Mouse (Mus musculus) brain, embryonic 14.5 days (tissue): ENCODE results near the gene Rasgrp3.

Source experiments
- CTCF ChIP-seq: fragments of 200-500 bp; IDR thresholded peaks from 2 replicates; pipeline ENCODE4 v1.5.1; 2012; ENCODE audit warnings: inconsistent platforms, mild to moderate bottlenecking, moderate library complexity, borderline replicate concordance; ENCODE audit not compliant: insufficient read depth, insufficient read length; ENCODE audit errors: extremely low read depth
- POLR2A ChIP-seq: fragments of 200-500 bp; IDR thresholded peaks from 2 replicates; pipeline ENCODE4 v1.6.1; 2012; ENCODE audit warnings: mild to moderate bottlenecking, inconsistent platforms, borderline replicate concordance; ENCODE audit not compliant: poor library complexity, insufficient read depth, insufficient read length, severe bottlenecking; ENCODE audit errors: extremely low read depth

DNA sequence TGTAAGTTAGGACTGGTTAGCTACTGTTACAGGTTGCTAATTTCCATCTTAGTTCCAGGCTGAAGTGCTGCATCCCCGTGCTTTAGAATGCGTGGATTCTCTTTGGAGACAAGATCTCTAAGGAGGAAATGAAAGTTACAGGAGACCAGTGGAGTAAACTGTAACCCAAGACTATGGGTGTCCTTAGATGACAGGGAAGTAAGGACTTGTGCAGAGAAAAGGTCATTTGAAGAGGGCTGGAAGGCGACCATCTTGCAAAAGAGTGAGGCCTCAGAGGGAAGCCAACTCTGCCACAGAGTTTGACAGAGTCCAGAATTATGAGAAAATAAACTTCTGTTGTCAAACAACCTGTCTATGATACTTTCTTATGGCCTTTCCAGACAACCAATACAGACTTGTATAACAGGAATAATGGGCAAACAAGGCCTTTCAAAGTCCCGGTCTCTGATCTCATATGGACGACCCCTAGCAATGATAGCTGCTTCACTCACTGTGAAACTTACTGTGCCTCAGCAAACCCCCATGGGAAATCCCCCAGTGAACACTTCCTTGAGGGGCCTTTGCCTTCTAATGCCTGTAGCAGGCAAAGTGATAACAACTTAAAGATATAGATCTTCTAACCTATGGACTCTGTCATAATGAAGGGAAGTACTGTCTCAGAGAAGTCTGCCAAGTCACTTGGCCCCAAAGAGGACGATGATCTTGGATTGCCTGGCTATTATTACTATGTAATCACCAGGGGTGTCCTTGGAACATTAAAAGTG is 44.1 kb upstream of the Rasgrp3 start:
- TF ChIP-seq CTCF (no peak), POLR2A (no peak)
